Mouse (Mus musculus): Measurements from ENCODE around the gene Sost.

DNA sequence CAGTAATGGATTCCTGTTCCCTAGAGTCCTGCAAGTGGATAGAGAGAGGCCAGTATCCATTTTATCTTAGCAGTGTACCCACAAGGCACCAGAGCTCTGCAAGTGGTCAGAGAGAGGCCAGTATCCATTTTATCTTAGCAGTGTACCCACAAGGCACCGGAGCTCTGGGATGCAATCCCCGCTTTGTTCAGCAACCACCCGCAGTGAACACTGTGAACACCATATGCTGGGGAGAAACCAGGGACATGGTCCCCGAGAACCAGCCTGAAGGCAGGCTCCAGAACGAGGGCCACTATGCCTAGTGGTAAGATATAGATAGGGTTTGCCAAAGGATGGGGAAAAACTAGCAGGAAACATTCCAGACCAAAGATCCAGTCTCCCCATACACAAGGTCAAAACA, 12.3 kb upstream of the Sost start:
- TF ChIP-seq CTCF (IDR thresholded peaks at IDR 0.05; ENCODE audit: control insufficient read depth, insufficient read depth, low read length) (no peak), POLR2A (IDR thresholded peaks at IDR 0.05; ENCODE audit: borderline replicate concordance, control insufficient read depth, low read depth, low read length) (no peak)
